Mouse (Mus musculus) limb, embryonic 11.5 days (tissue): ENCODE results near the gene Pdlim1. TPM values are rescaled to one million over a fixed set of nuclear protein-coding genes. Genes with fewer than 3 reads are reported as not detected.
"Not testable (repeated sequence)": the region's sequence is repeated elsewhere in the genome, so short reads cannot be mapped to it uniquely, and the experiment has no call there.

Experiments
- ATAC-seq: fragments of 200-750 bp; cut with Nextera tagmentation; 2 replicates; pipeline ENCODE4 v1.8.0; 2017; ENCODE audit warnings: low read depth; ENCODE audit not compliant: insufficient number of reproducible peaks, low FRiP score, low TSS enrichment
- DNase-seq: peaks from one replicate; pipeline ENCODE4 v3.0.0-alpha.2; 2015; ENCODE audit warnings: low spot score
- H3K27ac ChIP-seq: fragments of 300-500 bp; sonication (generic); replicated peaks from 2 replicates; pipeline ENCODE4 v1.5.1; 2014; ENCODE audit warnings: low read depth, mild to moderate bottlenecking, low read length
- H3K27me3 ChIP-seq: fragments of 300-500 bp; sonication (generic); 2 replicates; pipeline ENCODE4 v1.6.1; 2014; ENCODE audit warnings: mild to moderate bottlenecking, low read length, mixed read lengths; ENCODE audit not compliant: control insufficient read depth, insufficient read depth
- H3K36me3 ChIP-seq: fragments of 300-500 bp; sonication (generic); 2 replicates; pipeline ENCODE4 v1.6.1; 2014; ENCODE audit warnings: mild to moderate bottlenecking, low read length, moderate library complexity, mixed read lengths; ENCODE audit not compliant: control insufficient read depth, insufficient read depth
- H3K4me1 ChIP-seq: fragments of 300-500 bp; sonication (generic); 2 replicates; pipeline ENCODE4 v1.6.1; 2014; ENCODE audit warnings: low read length, mixed read lengths; ENCODE audit not compliant: control insufficient read depth, insufficient read depth
- H3K4me2 ChIP-seq: fragments of 300-500 bp; sonication (generic); 2 replicates; pipeline ENCODE4 v1.6.1; 2014; ENCODE audit warnings: low read depth, mild to moderate bottlenecking, moderate library complexity; ENCODE audit not compliant: severe bottlenecking
- H3K4me3 ChIP-seq: fragments of 300-500 bp; sonication (generic); 2 replicates; pipeline ENCODE4 v1.5.1; 2014; ENCODE audit warnings: low read depth, low read length
- H3K9ac ChIP-seq: fragments of 300-500 bp; sonication (generic); 2 replicates; pipeline ENCODE4 v1.6.1; 2014; ENCODE audit warnings: mild to moderate bottlenecking, low read length
- H3K9me3 ChIP-seq: fragments of 300-500 bp; sonication (generic); 2 replicates; pipeline ENCODE4 v1.6.1; 2016; ENCODE audit warnings: low read length; ENCODE audit not compliant: control insufficient read depth
- WGBS: fragments of 180-500 bp; shearing (Covaris S2); extraction: QIAGEN DNeasy Blood & Tissue Kit; methylation state at CpG from one replicate; pipeline ENCODE4 v1.1.7; 2014; 5-methylcytosine and 5-hydroxymethylcytosine counted together
- polyA plus RNA-seq: library from polyadenylated mRNA; unstranded; fragments of >200 nt; fragmentation: Nextera tagmentation; extraction: Ambion mirVana; gene quantifications from 2 replicates; pipeline ENCODE4 v1.2.1, GENCODE M21; 2014

Pdlim1 gene
- polyA plus RNA-seq, 1 experiment from 2014 or later: 68.5 TPM

GRCm38 (mm10) chr19:40226516-40227151 lies 45.0 kb downstream of the Pdlim1 start:
- DNase-seq (no peak), ATAC-seq (no peak)
- Histone ChIP-seq H3K4me3 (no peak overlapping the region), H3K9me3 (no peaks in the 10 kb centered on the region), H3K36me3 (no peaks in the 10 kb centered on the region), H3K4me2 (no peak overlapping the region), H3K27me3 (no peaks in the 10 kb centered on the region), H3K9ac (no peak overlapping the region), H3K27ac (no peak overlapping the region), H3K4me1 (no peaks in the 10 kb centered on the region)
- WGBS: 89% methylated on average over 12 of the region's 12 CpGs

GRCm38 (mm10) chr19:40225761-40226110 lies 45.9 kb downstream of the Pdlim1 start:
- H3K4me1 ChIP-seq: no peaks in the 10 kb centered on the region
- no peak overlapping the region for H3K4me2 ChIP-seq
- H3K36me3 ChIP-seq: no peaks in the 10 kb centered on the region
- no peaks in the 10 kb centered on the region for H3K9me3 ChIP-seq
- no peak overlapping the region for H3K9ac ChIP-seq
- no peak overlapping the region for H3K27ac ChIP-seq
- ATAC-seq (no peak), DNase-seq (no peak)
- 72% methylated on average over 5 of the region's 5 CpGs for WGBS
- H3K27me3 ChIP-seq: no peaks in the 10 kb centered on the region
- H3K4me3 ChIP-seq: no peak overlapping the region

GRCm38 (mm10) chr19:40225102-40225760 lies 46.4 kb downstream of the Pdlim1 start:
- ATAC-seq (no peak), DNase-seq (peak; percentile 82)
- H3K36me3 ChIP-seq: no peaks in the 10 kb centered on the region
- H3K4me3 ChIP-seq: no peak overlapping the region
- 70% methylated on average over 5 of the region's 5 CpGs for WGBS
- no peak overlapping the region for H3K9ac ChIP-seq
- H3K9me3 ChIP-seq: no peaks in the 10 kb centered on the region
- no peaks in the 10 kb centered on the region for H3K4me1 ChIP-seq
- H3K27me3 ChIP-seq: no peaks in the 10 kb centered on the region
- no peak overlapping the region for H3K27ac ChIP-seq
- no peak overlapping the region for H3K4me2 ChIP-seq

- WGBS: 95% methylated on average over 9 of the region's 9 CpGs
- not testable (repeated sequence) for H3K4me3 ChIP-seq, DNase-seq, H3K4me1 ChIP-seq, ATAC-seq, H3K27me3 ChIP-seq, H3K27ac ChIP-seq, H3K36me3 ChIP-seq, H3K9ac ChIP-seq, H3K4me2 ChIP-seq, H3K9me3 ChIP-seq
Measured at GRCm38 (mm10) chr19:40222307-40222706, 49.3 kb downstream of the Pdlim1 start.

GRCm38 (mm10) chr19:40220878-40221277 lies 50.8 kb downstream of the Pdlim1 start:
- H3K36me3 ChIP-seq: no peaks in the 10 kb centered on the region
- no peaks in the 10 kb centered on the region for H3K27me3 ChIP-seq
- ATAC-seq (no peak), DNase-seq (no peak)
- H3K4me1 ChIP-seq: no peaks in the 10 kb centered on the region
- WGBS: 87% methylated on average over 5 of the region's 5 CpGs
- H3K27ac ChIP-seq: no peak overlapping the region
- no peak overlapping the region for H3K4me3 ChIP-seq
- H3K9me3 ChIP-seq: no peaks in the 10 kb centered on the region
- H3K9ac ChIP-seq: no peak overlapping the region
- H3K4me2 ChIP-seq: no peak overlapping the region

- H3K4me1 ChIP-seq, ATAC-seq, H3K27me3 ChIP-seq, H3K27ac ChIP-seq, H3K4me3 ChIP-seq, DNase-seq, H3K4me2 ChIP-seq, H3K36me3 ChIP-seq, H3K9ac ChIP-seq, H3K9me3 ChIP-seq: not testable (repeated sequence)
- 87% methylated on average over 4 of the region's 4 CpGs for WGBS
Measured at GRCm38 (mm10) chr19:40202947-40203346, 68.7 kb downstream of the Pdlim1 start.

GRCm38 (mm10) chr19:40190596-40190995 lies 81.0 kb downstream of the Pdlim1 start:
- no peaks in the 10 kb centered on the region for H3K9me3 ChIP-seq
- no peak for ATAC-seq
- no peak for DNase-seq
- H3K36me3 ChIP-seq: no peaks in the 10 kb centered on the region
- H3K9ac ChIP-seq: no peak overlapping the region
- H3K4me1 ChIP-seq: no peaks in the 10 kb centered on the region
- H3K27me3 ChIP-seq: no peaks in the 10 kb centered on the region
- WGBS: 96% methylated on average over 10 of the region's 10 CpGs
- no peak overlapping the region for H3K27ac ChIP-seq
- no peak overlapping the region for H3K4me3 ChIP-seq
- H3K4me2 ChIP-seq: no peak overlapping the region

- no peaks in the 10 kb centered on the region for H3K9me3 ChIP-seq
- H3K4me1 ChIP-seq: no peaks in the 10 kb centered on the region
- no peak within 1 kb of the TSS for H3K4me3 ChIP-seq
- no peaks in the 10 kb centered on the region for H3K27me3 ChIP-seq
- DNase-seq: no peak
- no peaks in the 10 kb centered on the region for H3K36me3 ChIP-seq
- no peak within 1 kb of the TSS for H3K27ac ChIP-seq
- no peak within 1 kb of the TSS for H3K4me2 ChIP-seq
- no peak for ATAC-seq
- no peak within 1 kb of the TSS for H3K9ac ChIP-seq
- 78% methylated on average over 5 of the region's 5 CpGs for WGBS
Measured at GRCm38 (mm10) chr19:40187160-40187559, 84.5 kb downstream of the Pdlim1 start, which contains the start of gene Cyp2c70. Gene Cyp2c70, minus strand, starts transcription at chr19:40187333.
